Mouse (Mus musculus) forebrain, embryonic 12.5 days (tissue): ENCODE data around the gene Grin2a. TPM values are rescaled to one million over a fixed set of nuclear protein-coding genes. Genes with fewer than 3 reads are reported as not detected.

ENCODE experiments used
- ATAC-seq: fragments of 200-750 bp; cut with Nextera tagmentation; 2 replicates; pipeline ENCODE4 v1.8.0; 2017; ENCODE audit warnings: moderate TSS enrichment; ENCODE audit not compliant: low FRiP score
- H3K27ac ChIP-seq: fragments of 300-500 bp; sonication (generic); 2 replicates; pipeline ENCODE4 v1.5.1; 2016; ENCODE audit warnings: mild to moderate bottlenecking
- H3K27me3 ChIP-seq: fragments of 300-500 bp; sonication (generic); 2 replicates; pipeline ENCODE4 v1.6.1; 2016; ENCODE audit warnings: mild to moderate bottlenecking
- H3K36me3 ChIP-seq: fragments of 300-500 bp; sonication (generic); replicated peaks from 2 replicates; pipeline ENCODE4 v1.6.1; 2016; ENCODE audit warnings: mild to moderate bottlenecking
- H3K4me1 ChIP-seq: fragments of 300-500 bp; sonication (generic); 2 replicates; pipeline ENCODE4 v1.6.1; 2016
- H3K4me2 ChIP-seq: fragments of 300-500 bp; sonication (generic); 2 replicates; pipeline ENCODE4 v1.6.1; 2016; ENCODE audit warnings: mild to moderate bottlenecking, moderate library complexity
- H3K4me3 ChIP-seq: fragments of 300-500 bp; sonication (generic); replicated peaks from 2 replicates; pipeline ENCODE4 v1.5.1; 2016; ENCODE audit warnings: mild to moderate bottlenecking
- H3K9ac ChIP-seq: fragments of 300-500 bp; sonication (generic); 2 replicates; pipeline ENCODE4 v1.6.1; 2016; ENCODE audit warnings: mild to moderate bottlenecking
- H3K9me3 ChIP-seq: fragments of 300-500 bp; sonication (generic); 2 replicates; pipeline ENCODE4 v1.6.1; 2016
- WGBS: fragments of 180-500 bp; shearing (Covaris S2); methylation state at CpG from one replicate; pipeline ENCODE4 v1.1.7; 2016; 5-methylcytosine and 5-hydroxymethylcytosine counted together
- polyA plus RNA-seq: library from polyadenylated mRNA; unstranded; fragments of >200 nt; fragmentation: Nextera tagmentation; extraction: Ambion mirVana; gene quantifications from 2 replicates; pipeline ENCODE4 v1.2.1, GENCODE M21; 2016

The Grin2a gene
- polyA plus RNA-seq, 1 experiment from 2014 or later: 2.4 TPM

GRCm38 (mm10) chr16:9834236-9834635 lies 161.1 kb downstream of the Grin2a start:
- no peak for ATAC-seq
- 76% methylated on average over 2 of the region's 2 CpGs for WGBS
- Histone ChIP-seq H3K36me3 (no peaks in the 10 kb centered on the region), H3K27ac (no peak overlapping the region), H3K9ac (no peak overlapping the region), H3K4me2 (no peak overlapping the region), H3K4me1 (no peaks in the 10 kb centered on the region), H3K27me3 (no peaks in the 10 kb centered on the region), H3K9me3 (no peaks in the 10 kb centered on the region), H3K4me3 (no peak overlapping the region)

- no peak overlapping the region for H3K4me2 ChIP-seq
- no peaks in the 10 kb centered on the region for H3K36me3 ChIP-seq
- 80% methylated on average over 2 of the region's 2 CpGs for WGBS
- H3K4me3 ChIP-seq: no peak overlapping the region
- H3K4me1 ChIP-seq: no peaks in the 10 kb centered on the region
- no peaks in the 10 kb centered on the region for H3K27me3 ChIP-seq
- no peak overlapping the region for H3K27ac ChIP-seq
- H3K9me3 ChIP-seq: no peaks in the 10 kb centered on the region
- no peak overlapping the region for H3K9ac ChIP-seq
- no peak for ATAC-seq
These were observed 170.3 kb downstream of the Grin2a start for GRCm38 (mm10) chr16:9825110-9825483.

GRCm38 (mm10) chr16:9824436-9825109 lies 170.8 kb downstream of the Grin2a start:
- ATAC-seq: no peak
- Histone ChIP-seq H3K4me2 (no peak overlapping the region), H3K27me3 (no peaks in the 10 kb centered on the region), H3K9ac (no peak overlapping the region), H3K4me3 (no peak overlapping the region), H3K27ac (no peak overlapping the region), H3K9me3 (no peaks in the 10 kb centered on the region), H3K36me3 (no peaks in the 10 kb centered on the region), H3K4me1 (no peaks in the 10 kb centered on the region)
- 93% methylated on average over 4 of the region's 4 CpGs for WGBS

GRCm38 (mm10) chr16:9823686-9824085 lies 171.7 kb downstream of the Grin2a start:
- Histone ChIP-seq H3K4me1 (no peaks in the 10 kb centered on the region), H3K9me3 (no peaks in the 10 kb centered on the region), H3K9ac (no peak overlapping the region), H3K27me3 (no peaks in the 10 kb centered on the region), H3K36me3 (no peaks in the 10 kb centered on the region), H3K4me3 (no peak overlapping the region), H3K27ac (no peak overlapping the region), H3K4me2 (no peak overlapping the region)
- no peak for ATAC-seq

- Histone ChIP-seq H3K9ac (no peak overlapping the region), H3K4me2 (no peak overlapping the region), H3K4me1 (no peaks in the 10 kb centered on the region), H3K36me3 (no peaks in the 10 kb centered on the region), H3K4me3 (no peak overlapping the region), H3K27me3 (no peaks in the 10 kb centered on the region), H3K9me3 (no peaks in the 10 kb centered on the region), H3K27ac (no peak overlapping the region)
- ATAC-seq: no peak
- 66% methylated on average over 3 of the region's 3 CpGs for WGBS
These were observed 175.9 kb downstream of the Grin2a start for GRCm38 (mm10) chr16:9819508-9819907.

GRCm38 (mm10) chr16:9801338-9801737 lies 194.0 kb downstream of the Grin2a start:
- Histone ChIP-seq H3K4me2 (no peak overlapping the region), H3K27ac (no peak overlapping the region), H3K4me1 (no peaks in the 10 kb centered on the region), H3K9me3 (no peaks in the 10 kb centered on the region), H3K4me3 (no peak overlapping the region), H3K36me3 (no peaks in the 10 kb centered on the region), H3K27me3 (no peaks in the 10 kb centered on the region), H3K9ac (no peak overlapping the region)
- 92% methylated on average over 8 of the region's 8 CpGs for WGBS
- no peak for ATAC-seq

- H3K27ac ChIP-seq: no peak overlapping the region
- 76% methylated on average over 1 of the region's 1 CpGs for WGBS
These were observed 195.1 kb downstream of the Grin2a start for GRCm38 (mm10) chr16:9800221-9800620.

GRCm38 (mm10) chr16:9792976-9793375 lies 202.4 kb downstream of the Grin2a start:
- H3K4me3 ChIP-seq: no peak overlapping the region
- H3K9me3 ChIP-seq: no peaks in the 10 kb centered on the region
- no peak overlapping the region for H3K9ac ChIP-seq
- 97% methylated on average over 2 of the region's 2 CpGs for WGBS
- H3K27ac ChIP-seq: no peak overlapping the region
- H3K4me2 ChIP-seq: no peak overlapping the region
- H3K27me3 ChIP-seq: no peaks in the 10 kb centered on the region
- no peak for ATAC-seq
- H3K36me3 ChIP-seq: no peaks in the 10 kb centered on the region
- H3K4me1 ChIP-seq: no peaks in the 10 kb centered on the region

More at GRCm38 (mm10) chr16:9800221-9800620, 195.1 kb downstream of the Grin2a start:
- Histone ChIP-seq H3K9ac (no peak overlapping the region), H3K36me3 (no peaks in the 10 kb centered on the region), H3K4me3 (no peak overlapping the region), H3K27me3 (no peaks in the 10 kb centered on the region), H3K4me2 (no peak overlapping the region), H3K9me3 (no peaks in the 10 kb centered on the region), H3K4me1 (no peaks in the 10 kb centered on the region)
- ATAC-seq: no peak

GRCm38 (mm10) chr16:9786261-9786660 lies 209.1 kb downstream of the Grin2a start:
- H3K4me3 ChIP-seq: no peak overlapping the region
- H3K36me3 ChIP-seq: no peaks in the 10 kb centered on the region
- WGBS: 42% methylated on average over 1 of the region's 1 CpGs
- no peak overlapping the region for H3K27ac ChIP-seq
- H3K4me2 ChIP-seq: no peak overlapping the region
- H3K9me3 ChIP-seq: no peaks in the 10 kb centered on the region
- no peaks in the 10 kb centered on the region for H3K4me1 ChIP-seq
- H3K27me3 ChIP-seq: 0 out of 2 replicates have a peak, but pooled peaks cover 4% of the 10 kb centered on the region
- no peak for ATAC-seq
- H3K9ac ChIP-seq: no peak overlapping the region

- WGBS: 91% methylated on average over 4 of the region's 4 CpGs
- Histone ChIP-seq H3K9ac (no peak overlapping the region), H3K4me3 (no peak overlapping the region), H3K27ac (no peak overlapping the region), H3K9me3 (no peaks in the 10 kb centered on the region), H3K36me3 (no peaks in the 10 kb centered on the region), H3K27me3 (0 out of 2 replicates have a peak, but pooled peaks cover 4% of the 10 kb centered on the region), H3K4me2 (no peak overlapping the region), H3K4me1 (no peaks in the 10 kb centered on the region)
- no peak for ATAC-seq
These were observed 209.5 kb downstream of the Grin2a start for GRCm38 (mm10) chr16:9785821-9786220.

GRCm38 (mm10) chr16:9768981-9769380 lies 226.4 kb downstream of the Grin2a start:
- Histone ChIP-seq H3K36me3 (no peaks in the 10 kb centered on the region), H3K27ac (no peak overlapping the region), H3K9ac (no peak overlapping the region), H3K4me1 (no peaks in the 10 kb centered on the region), H3K9me3 (no peaks in the 10 kb centered on the region), H3K4me3 (no peak overlapping the region), H3K27me3 (no peaks in the 10 kb centered on the region), H3K4me2 (no peak overlapping the region)
- 76% methylated on average over 1 of the region's 1 CpGs for WGBS
- ATAC-seq: no peak

GRCm38 (mm10) chr16:9768356-9768755 lies 227.0 kb downstream of the Grin2a start:
- H3K9me3 ChIP-seq: no peaks in the 10 kb centered on the region
- no peak overlapping the region for H3K4me2 ChIP-seq
- H3K36me3 ChIP-seq: no peaks in the 10 kb centered on the region
- H3K9ac ChIP-seq: no peak overlapping the region
- H3K27ac ChIP-seq: no peak overlapping the region
- WGBS: 84% methylated on average over 5 of the region's 5 CpGs
- H3K4me1 ChIP-seq: no peaks in the 10 kb centered on the region
- H3K4me3 ChIP-seq: no peak overlapping the region
- no peaks in the 10 kb centered on the region for H3K27me3 ChIP-seq
- ATAC-seq: no peak

GRCm38 (mm10) chr16:9767946-9768345 lies 227.4 kb downstream of the Grin2a start:
- H3K9ac ChIP-seq: no peak overlapping the region
- no peak overlapping the region for H3K27ac ChIP-seq
- H3K36me3 ChIP-seq: no peaks in the 10 kb centered on the region
- H3K9me3 ChIP-seq: no peaks in the 10 kb centered on the region
- H3K4me1 ChIP-seq: no peaks in the 10 kb centered on the region
- no peak overlapping the region for H3K4me3 ChIP-seq
- ATAC-seq: no peak
- no peak overlapping the region for H3K4me2 ChIP-seq
- WGBS: 90% methylated on average over 3 of the region's 3 CpGs
- no peaks in the 10 kb centered on the region for H3K27me3 ChIP-seq
